Mouse (Mus musculus) hindbrain, embryonic 10.5 days (tissue): ENCODE results near the gene Pgp. TPM values are rescaled to one million over a fixed set of nuclear protein-coding genes. Genes with fewer than 3 reads are reported as not detected.

Experiments
- polyA plus RNA-seq: library from polyadenylated mRNA; unstranded; fragments of >200 nt; fragmentation: Nextera tagmentation; extraction: Ambion mirVana; gene quantifications from 2 replicates; pipeline ENCODE4 v1.2.1, GENCODE M21; 2016

Pgp gene
- polyA plus RNA-seq, 1 experiment from 2014 or later, result 80.9 TPM

Other genes starting within 250 kb of the Pgp start
- gene Tedc2, start 249.5 kb upstream of the Pgp start, polyA plus RNA-seq, result 19.3 and 22.4 TPM in 2 replicates
- gene Ccnf, start 218.9 kb upstream of the Pgp start, polyA plus RNA-seq, result 97.9 and 115 TPM in 2 replicates
- gene Abca17, start 119.3 kb upstream of the Pgp start, polyA plus RNA-seq, result not detected in 2 replicates
- 10.2 and 13.7 TPM in 2 replicates for gene Abca3, start 118.4 kb upstream of the Pgp start, polyA plus RNA-seq
- 423 and 452 TPM in 2 replicates for gene Rnps1, start 55.8 kb upstream of the Pgp start, polyA plus RNA-seq
- 74.9 and 77.3 TPM in 2 replicates for gene Eci1, start 43.8 kb upstream of the Pgp start, polyA plus RNA-seq
- gene Dnase1l2, start 27.3 kb upstream of the Pgp start, polyA plus RNA-seq, result 3.0 and 4.3 TPM in 2 replicates
- 37.8 and 40.1 TPM in 2 replicates for gene E4f1, start 79 bp upstream of the Pgp start, polyA plus RNA-seq
- gene Bricd5, start 3.5 kb downstream of the Pgp start, polyA plus RNA-seq, result 0.61 and 2.5 TPM in 2 replicates
- gene Mlst8, start 8.7 kb downstream of the Pgp start, polyA plus RNA-seq, result 35.1 and 36.0 TPM in 2 replicates
- 6.8 and 10.2 TPM in 2 replicates for gene Caskin1, start 18.2 kb downstream of the Pgp start, polyA plus RNA-seq
- 93.6 and 96.4 TPM in 2 replicates for gene Traf7, start 57.5 kb downstream of the Pgp start, polyA plus RNA-seq
- 1.8 and 3.0 TPM in 2 replicates for gene Rab26, start 63.8 kb downstream of the Pgp start, polyA plus RNA-seq
- 11.9 and 21.7 TPM in 2 replicates for gene Pkd1, start 79.4 kb downstream of the Pgp start, polyA plus RNA-seq
- 64.1 and 86.9 TPM in 2 replicates for gene Tsc2, start 162.2 kb downstream of the Pgp start, polyA plus RNA-seq
- gene Nthl1, start 162.3 kb downstream of the Pgp start, polyA plus RNA-seq, result 19.9 and 27.1 TPM in 2 replicates
- 34.2 and 39.2 TPM in 2 replicates for gene Slc9a3r2, start 179.9 kb downstream of the Pgp start, polyA plus RNA-seq
- not detected in 2 replicates for gene Npw, start 188.1 kb downstream of the Pgp start, polyA plus RNA-seq
- gene Zfp598, start 199.3 kb downstream of the Pgp start, polyA plus RNA-seq, result 26.2 and 28.6 TPM in 2 replicates
- 9.2 and 15.1 TPM in 2 replicates for gene Syngr3, start 219.6 kb downstream of the Pgp start, polyA plus RNA-seq
- gene Gfer, start 225.8 kb downstream of the Pgp start, polyA plus RNA-seq, result 49.7 and 50.9 TPM in 2 replicates
- 1.5 and 1.8 TPM in 2 replicates for gene Noxo1, start 225.8 kb downstream of the Pgp start, polyA plus RNA-seq
- 133 and 140 TPM in 2 replicates for gene Tbl3, start 237.3 kb downstream of the Pgp start, polyA plus RNA-seq
- gene Rnf151, start 247.7 kb downstream of the Pgp start, polyA plus RNA-seq, result 0.22 TPM in 2 replicates
- 1,403 and 1,781 TPM in 2 replicates for gene Rps2, start 247.7 kb downstream of the Pgp start, polyA plus RNA-seq